Mouse (Mus musculus) left cerebral cortex, adult 2 months (tissue): ENCODE results near the gene Ank2. TPM values are rescaled to one million over a fixed set of nuclear protein-coding genes. Genes with fewer than 3 reads are reported as not detected.

Source experiments
- DNase-seq, 2 experiments: peaks; one replicate each; pipeline ENCODE4 v3.0.0; 2021 to 2022; ENCODE audit warnings: low spot score in 2 of 2, mixed read lengths in 1 of 2; ENCODE audit errors: extremely low spot score in 1 of 2
- H3K27ac ChIP-seq: fragments of 200-600 bp; 2 replicates; pipeline ENCODE4 v1.8.1; 2022
- H3K4me3 ChIP-seq: fragments of 200-600 bp; 2 replicates; pipeline ENCODE4 v1.8.1; 2022
- CTCF ChIP-seq: fragments of 200-600 bp; IDR thresholded peaks from 2 replicates; pipeline ENCODE4 v1.8.1; 2022; ENCODE audit warnings: antibody characterized with exemption, mild to moderate bottlenecking, moderate library complexity
- intact Hi-C: fragments of 180-260 bp; cut with DNase I; formaldehyde crosslinking; loops from one replicate; pipeline ENCODE4 v1.15.1; 2025
- total RNA-seq, 2 experiments: library from RNA; stranded (reverse); gene quantifications; 2 replicates each; pipeline ENCODE4 v1.2.3; 2021

Ank2 gene
- total RNA-seq, 2 experiments from 2014 or later: 905 to 916 TPM

DNA sequence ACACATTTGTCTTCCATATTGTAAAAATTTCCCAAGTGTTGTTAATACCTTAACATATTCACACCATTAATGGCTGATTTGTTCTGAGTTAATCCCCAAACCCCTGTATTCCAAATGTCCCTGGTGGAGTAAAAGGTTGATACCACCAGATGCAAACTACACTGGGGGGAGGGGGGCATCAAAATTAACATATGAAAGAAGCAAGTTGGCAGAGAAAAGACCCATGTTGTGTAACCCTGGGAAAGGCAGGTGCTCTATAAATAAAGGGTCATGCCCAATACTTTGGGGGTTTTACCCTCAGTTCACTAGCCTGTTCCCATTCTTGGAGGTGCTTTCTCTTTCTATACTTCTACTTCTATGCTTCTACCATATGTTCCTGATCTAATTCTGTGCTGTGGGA lies 198.4 kb downstream of the Ank2 start:
- no peak for TF ChIP-seq CTCF
- Histone ChIP-seq H3K4me3 (no peak overlapping the region), H3K27ac (no peak overlapping the region)
- intact Hi-C loops: no loop called here
- DNase-seq: no peak

DNA sequence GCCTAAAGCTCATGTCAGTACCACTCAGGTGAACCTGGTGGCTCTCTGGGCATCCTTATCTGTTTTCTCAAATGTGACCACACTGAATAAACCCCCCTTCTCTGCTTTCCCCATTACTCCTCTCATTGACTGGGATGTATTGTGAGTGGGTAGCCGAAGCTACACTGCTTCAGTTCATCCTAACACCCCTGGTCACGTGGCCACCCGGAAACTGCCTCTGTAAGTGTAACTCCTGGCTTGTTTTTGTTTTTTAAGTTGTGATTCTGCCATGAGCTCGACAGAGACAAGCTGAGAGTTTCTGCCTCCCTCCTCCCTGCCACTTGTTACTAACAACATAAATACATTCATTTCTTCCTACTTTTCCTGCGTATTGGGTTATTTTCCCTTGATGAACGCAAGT lies 203.2 kb downstream of the Ank2 start:
- DNase-seq: no peak
- intact Hi-C loops: loop anchor here (2.0 kb wide), 1 partner anchor 111 kb away; no protein-coding TSS in a partner anchor
- no peak overlapping the region for H3K4me3 ChIP-seq
- peak overlapping the region; percentile 57 for H3K27ac ChIP-seq
- no peak for TF ChIP-seq CTCF

GRCm38 (mm10) chr3:127294610-127295349 lies 204.4 kb downstream of the Ank2 start:
- intact Hi-C loops: no loop called here
- no peak for DNase-seq
- H3K4me3 ChIP-seq: no peak overlapping the region
- no peak for TF ChIP-seq CTCF
- peak overlapping the region; percentile 73 for H3K27ac ChIP-seq

- no peak for TF ChIP-seq CTCF
- intact Hi-C loops: no loop called here
- Histone ChIP-seq H3K27ac (peak overlapping the region; percentile 73), H3K4me3 (no peak overlapping the region)
- DNase-seq: no peak
Observed at GRCm38 (mm10) chr3:127294079-127294478, 205.1 kb downstream of the Ank2 start.

DNA sequence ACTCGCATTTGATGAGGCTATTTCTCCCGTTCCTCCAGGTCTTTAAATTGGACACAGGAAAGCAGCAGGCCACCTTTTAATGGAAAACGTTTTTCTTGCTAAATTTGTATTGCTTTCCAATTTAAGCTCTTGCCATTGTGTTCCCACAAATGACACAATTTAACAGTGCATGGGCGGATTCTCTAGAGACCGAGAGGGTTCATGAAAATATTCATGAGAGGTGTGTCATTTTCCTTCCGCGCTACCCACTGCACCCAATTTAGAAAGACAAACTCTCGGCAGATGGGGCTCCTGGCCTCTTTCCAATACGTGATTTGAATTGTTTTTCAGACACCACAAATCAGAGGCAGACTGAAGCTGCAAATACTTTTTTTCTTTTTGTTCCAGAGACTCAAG lies 205.7 kb downstream of the Ank2 start:
- Histone ChIP-seq H3K27ac (peak overlapping the region; percentile 70), H3K4me3 (no peak overlapping the region)
- peak; percentile 77 to 83 for DNase-seq
- intact Hi-C loops: loop anchor here (2.0 kb wide), 1 partner anchor 27 kb away; no protein-coding TSS in a partner anchor
- no peak for TF ChIP-seq CTCF

GRCm38 (mm10) chr3:127292864-127293478 lies 206.2 kb downstream of the Ank2 start:
- no peak for TF ChIP-seq CTCF
- H3K27ac ChIP-seq: peak overlapping the region; percentile 70
- intact Hi-C loops: loop anchor here (2.0 kb wide), 1 partner anchor 26 kb away; no protein-coding TSS in a partner anchor
- H3K4me3 ChIP-seq: no peak overlapping the region
- DNase-seq: no peak

DNA sequence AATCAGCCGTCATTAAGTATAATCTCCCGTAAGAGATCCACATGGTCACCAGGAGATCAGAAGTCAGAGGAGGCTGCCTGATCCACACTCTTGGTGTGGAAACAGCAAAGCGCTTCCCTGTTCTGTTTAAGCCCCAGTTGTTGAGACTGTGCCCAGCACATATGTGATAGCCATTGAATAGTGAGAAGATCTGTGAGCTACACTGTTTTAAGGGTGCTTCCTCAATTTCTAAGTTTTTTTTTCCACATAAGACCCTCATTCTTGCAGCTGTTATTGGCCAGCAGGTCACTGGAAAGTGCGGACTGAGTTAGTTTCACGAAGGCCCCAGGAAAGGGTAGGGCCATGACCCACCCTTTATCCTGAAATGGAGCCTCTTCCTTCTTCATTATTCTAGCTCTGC lies 216.9 kb downstream of the Ank2 start:
- no peak for DNase-seq
- Histone ChIP-seq H3K4me3 (no peak overlapping the region), H3K27ac (no peak overlapping the region)
- no peak for TF ChIP-seq CTCF
- intact Hi-C loops: no loop called here

DNA sequence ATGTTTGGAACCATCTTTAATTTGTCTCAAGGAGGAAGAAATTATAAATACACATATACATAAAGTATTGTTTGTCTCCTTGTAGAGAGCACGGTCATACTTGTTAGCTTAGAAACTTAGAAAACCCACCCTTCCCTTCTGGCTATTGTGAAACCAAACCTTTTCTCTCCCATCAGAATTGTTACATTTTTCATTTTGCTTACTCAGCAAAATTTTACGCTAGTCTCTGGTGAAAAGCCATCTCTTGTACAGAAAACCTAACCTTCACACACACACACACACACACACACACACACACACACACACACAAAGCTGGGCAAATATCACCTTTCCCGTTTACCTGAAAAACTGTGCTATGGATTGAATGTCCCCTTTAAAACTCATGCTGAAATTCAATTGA lies 217.8 kb downstream of the Ank2 start:
- Histone ChIP-seq H3K27ac (no peak overlapping the region), H3K4me3 (no peak overlapping the region)
- intact Hi-C loops: no loop called here
- no peak for TF ChIP-seq CTCF
- no peak for DNase-seq

- no peak overlapping the region for H3K4me3 ChIP-seq
- intact Hi-C loops: no loop called here
- no peak overlapping the region for H3K27ac ChIP-seq
- TF ChIP-seq CTCF: peak; percentile 9
- no peak for DNase-seq
Observed at GRCm38 (mm10) chr3:127280376-127280775, 218.8 kb downstream of the Ank2 start.

DNA sequence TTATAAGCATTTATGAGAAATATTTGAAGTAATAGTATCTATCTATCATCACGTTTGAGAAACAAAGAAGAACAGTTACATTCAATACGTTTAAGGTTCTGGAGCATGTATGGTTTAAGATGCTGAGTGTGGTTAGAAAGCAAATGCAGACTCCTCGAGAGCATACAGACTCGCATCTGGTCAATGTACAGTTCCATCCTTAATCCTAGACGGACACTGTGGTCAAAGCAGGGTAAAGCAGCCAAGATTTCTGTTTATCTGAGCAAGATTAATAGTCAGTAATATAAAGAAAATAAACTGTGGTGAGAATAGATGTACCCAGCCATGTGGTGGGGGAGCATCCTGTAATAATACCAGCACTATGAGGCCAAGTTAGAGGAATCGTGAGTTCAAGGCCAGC lies 223.2 kb downstream of the Ank2 start:
- TF ChIP-seq CTCF: no peak
- no peak overlapping the region for H3K4me3 ChIP-seq
- intact Hi-C loops: no loop called here
- no peak for DNase-seq
- H3K27ac ChIP-seq: no peak overlapping the region

GRCm38 (mm10) chr3:127272801-127273200 lies 226.3 kb downstream of the Ank2 start:
- no peak for TF ChIP-seq CTCF
- Histone ChIP-seq H3K4me3 (no peak overlapping the region), H3K27ac (no peak overlapping the region)
- intact Hi-C loops: no loop called here
- DNase-seq: no peak

- DNase-seq: no peak
- intact Hi-C loops: no loop called here
- no peak overlapping the region for H3K4me3 ChIP-seq
- TF ChIP-seq CTCF: no peak
- H3K27ac ChIP-seq: no peak overlapping the region; the same call in 1 of the 2 replicates
Observed at GRCm38 (mm10) chr3:127269616-127270015, 229.5 kb downstream of the Ank2 start.
